Mouse (Mus musculus) small intestine, adult 2 months (tissue): Measurements from ENCODE around the gene Ust. TPM values are rescaled to one million over a fixed set of nuclear protein-coding genes. Genes with fewer than 3 reads are reported as not detected.

Experiments used
- H3K27ac ChIP-seq: fragments of 200-500 bp; 2 replicates; pipeline ENCODE4 v1.5.1; 2012; ENCODE audit warnings: low read depth, low read length, control low read depth, inconsistent platforms; ENCODE audit not compliant: insufficient read depth
- H3K27me3 ChIP-seq: fragments of 200-500 bp; 2 replicates; pipeline ENCODE4 v1.6.1; 2012; ENCODE audit warnings: mild to moderate bottlenecking, moderate library complexity, low read length, inconsistent platforms; ENCODE audit not compliant: control insufficient read depth, insufficient read depth
- H3K36me3 ChIP-seq: fragments of 200-500 bp; 2 replicates; pipeline ENCODE4 v1.6.1; 2012; ENCODE audit warnings: mild to moderate bottlenecking, low read length, control low read depth, inconsistent platforms; ENCODE audit not compliant: control insufficient read depth, insufficient read depth
- H3K4me1 ChIP-seq: fragments of 200-500 bp; 2 replicates; pipeline ENCODE4 v1.6.1; 2012; ENCODE audit warnings: low read length, inconsistent platforms, mixed read lengths; ENCODE audit not compliant: control insufficient read depth, insufficient read depth, insufficient read length
- H3K4me3 ChIP-seq: fragments of 200-500 bp; 2 replicates; pipeline ENCODE4 v1.5.1; 2012; ENCODE audit warnings: low read depth, mild to moderate bottlenecking, control low read depth, inconsistent platforms, low read length, moderate library complexity
- CTCF ChIP-seq: fragments of 200-500 bp; IDR thresholded peaks from 2 replicates; pipeline ENCODE4 v1.5.1; 2012; ENCODE audit warnings: low read depth, mild to moderate bottlenecking, control low read depth, inconsistent platforms, low read length, moderate library complexity, mixed read lengths; ENCODE audit not compliant: insufficient replicate concordance, insufficient read length; ENCODE audit errors: extremely low read depth
- POLR2A ChIP-seq: fragments of 200-500 bp; IDR thresholded peaks from 2 replicates; pipeline ENCODE4 v1.6.1; 2012; ENCODE audit warnings: low read depth, mild to moderate bottlenecking, control low read depth, inconsistent platforms, low read length, moderate library complexity
- WGBS: fragments of 180-500 bp; shearing (Covaris S2); methylation state at CpG from one replicate; pipeline ENCODE4 v1.1.7; 2018; 5-methylcytosine and 5-hydroxymethylcytosine counted together
- polyA plus RNA-seq: library from polyadenylated mRNA; depleted of rRNA; stranded (reverse); fragments of >200 nt; gene quantifications from 2 replicates; pipeline ENCODE4 v1.2.3, GENCODE M21; 2012

Gene Ust
- polyA plus RNA-seq, 1 experiment: 0.33 TPM

- Histone ChIP-seq H3K4me3 (no peak overlapping the region), H3K27me3 (no peaks in the 10 kb centered on the region), H3K27ac (no peak overlapping the region), H3K36me3 (no peaks in the 10 kb centered on the region), H3K4me1 (no peaks in the 10 kb centered on the region)
- 79% methylated on average over 4 of the region's 4 CpGs for WGBS
- TF ChIP-seq POLR2A (no peak), CTCF (no peak)
Measured at GRCm38 (mm10) chr10:8530505-8531051, 12.0 kb upstream of the Ust start.

- TF ChIP-seq CTCF: no peak
- no peak for TF ChIP-seq POLR2A
- WGBS: 33% methylated on average over 7 of the region's 7 CpGs
- no peaks in the 10 kb centered on the region for H3K27me3 ChIP-seq
Measured at GRCm38 (mm10) chr10:8529173-8529572, 10.5 kb upstream of the Ust start.

DNA sequence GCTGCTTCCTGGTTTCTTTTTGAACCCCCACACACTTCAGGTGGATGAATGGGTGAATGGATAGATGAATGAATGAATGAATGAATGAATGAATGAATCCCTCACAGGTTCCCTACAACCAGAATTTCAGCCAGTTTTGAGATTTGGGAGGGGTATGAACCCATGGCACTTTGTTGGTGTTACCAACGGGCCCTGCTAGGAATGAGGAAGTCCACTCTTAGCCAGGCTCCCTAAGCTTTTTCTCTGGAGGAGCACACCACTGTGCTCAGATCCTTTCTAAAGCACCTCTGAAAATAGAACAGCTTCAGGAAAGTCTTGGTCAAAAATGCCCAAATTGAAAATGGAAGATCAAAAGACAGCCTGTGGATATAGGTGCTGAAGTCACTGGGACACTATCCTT lies 6.7 kb upstream of the Ust start:
- no peak overlapping the region for H3K4me3 ChIP-seq
- H3K36me3 ChIP-seq: no peaks in the 10 kb centered on the region
- WGBS: 62% methylated on average over 1 of the region's 1 CpGs
- no peaks in the 10 kb centered on the region for H3K27me3 ChIP-seq
- no peaks in the 10 kb centered on the region for H3K4me1 ChIP-seq
- TF ChIP-seq POLR2A (no peak), CTCF (no peak)
- no peak overlapping the region for H3K27ac ChIP-seq

More at GRCm38 (mm10) chr10:8529173-8529572, 10.5 kb upstream of the Ust start:
- Histone ChIP-seq H3K27ac (no peak overlapping the region), H3K36me3 (no peaks in the 10 kb centered on the region), H3K4me1 (no peaks in the 10 kb centered on the region), H3K4me3 (no peak overlapping the region)

- Histone ChIP-seq H3K36me3 (no peaks in the 10 kb centered on the region), H3K4me3 (no peak overlapping the region), H3K27ac (no peak overlapping the region), H3K27me3 (peaks cover 12% of the 10 kb centered on the region), H3K4me1 (no peaks in the 10 kb centered on the region)
- no peak for TF ChIP-seq CTCF
- no peak for TF ChIP-seq POLR2A
- 87% methylated on average over 6 of the region's 6 CpGs for WGBS
Measured at GRCm38 (mm10) chr10:8521536-8521935, 2.9 kb upstream of the Ust start.

DNA sequence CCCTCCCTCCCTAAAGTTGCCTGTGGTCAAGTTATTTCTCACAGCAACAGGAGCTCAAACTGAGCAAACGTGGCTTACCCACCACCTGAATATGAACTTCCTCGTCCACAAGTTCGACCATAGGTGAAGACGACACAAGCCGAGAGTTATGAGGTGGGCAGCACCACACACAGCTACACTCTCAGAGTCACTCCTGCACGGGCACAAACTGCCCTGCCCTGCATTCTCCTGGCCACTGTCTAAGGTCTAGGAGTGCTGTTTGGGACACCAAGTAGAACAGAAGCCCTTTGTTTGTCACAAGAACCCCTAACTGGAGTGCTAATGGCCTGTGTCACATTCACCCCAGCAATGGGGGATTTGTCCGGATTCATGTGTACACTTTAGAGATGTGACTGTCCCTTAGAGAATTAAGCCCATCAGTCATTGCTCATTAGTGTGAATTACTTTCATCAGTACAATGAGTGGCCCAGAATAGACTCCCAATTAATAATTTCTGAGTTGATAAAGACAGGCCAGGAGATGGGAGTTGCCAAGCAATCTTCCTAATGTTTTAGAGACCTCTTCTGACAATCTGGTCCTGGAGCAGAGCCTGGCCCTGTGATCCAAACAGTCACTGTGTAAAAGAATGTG lies 2.3 kb upstream of the Ust start:
- no peak overlapping the region for H3K27ac ChIP-seq
- no peak for TF ChIP-seq CTCF
- TF ChIP-seq POLR2A: no peak
- peaks cover 12% of the 10 kb centered on the region for H3K27me3 ChIP-seq
- no peaks in the 10 kb centered on the region for H3K36me3 ChIP-seq
- H3K4me3 ChIP-seq: no peak overlapping the region
- WGBS: 77% methylated on average over 7 of the region's 7 CpGs
- H3K4me1 ChIP-seq: no peaks in the 10 kb centered on the region

- Histone ChIP-seq H3K27me3 (peaks cover 12% of the 10 kb centered on the region), H3K27ac (no peak overlapping the region), H3K4me1 (no peaks in the 10 kb centered on the region; the same call in 1 of the 2 replicates), H3K36me3 (no peaks in the 10 kb centered on the region), H3K4me3 (peak overlapping the region; percentile 94)
- TF ChIP-seq POLR2A: no peak
- TF ChIP-seq CTCF: peak; percentile 40; the same call in 1 of the 2 replicates
- 4% methylated on average over 18 of the region's 18 CpGs for WGBS
Measured at GRCm38 (mm10) chr10:8519014-8519491, 428 bp upstream of the Ust start.

DNA sequence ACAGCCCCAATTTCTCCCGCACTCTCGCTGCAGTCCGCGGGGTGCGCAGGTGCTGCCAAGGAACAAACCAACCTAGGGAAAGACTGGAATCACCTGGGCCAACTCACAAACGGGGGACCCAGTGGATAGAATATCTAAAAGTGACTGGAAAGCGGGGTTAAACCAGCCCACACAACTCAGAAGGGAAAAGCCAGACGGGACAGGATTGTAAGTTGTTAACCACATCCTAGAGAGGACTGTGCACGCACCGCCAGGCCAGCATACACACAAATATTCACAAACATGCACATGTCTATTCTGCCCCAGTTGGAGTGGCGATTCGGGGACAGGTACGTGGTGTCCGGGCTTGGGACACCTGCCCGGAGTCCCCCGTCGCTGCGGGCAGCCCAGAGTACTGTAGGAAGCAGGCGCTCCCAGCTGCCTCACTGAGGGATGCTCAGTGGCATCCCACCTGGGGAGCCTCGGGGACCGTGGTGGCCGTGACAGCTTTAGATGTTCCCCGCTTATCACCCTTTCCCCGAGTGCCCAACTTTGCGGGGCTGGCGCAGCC lies 959 bp downstream of the Ust start:
- TF ChIP-seq POLR2A (no peak), CTCF (no peak)
- no peaks in the 10 kb centered on the region for H3K36me3 ChIP-seq
- H3K27ac ChIP-seq: no peak overlapping the region
- WGBS: 2% methylated on average over 26 of the region's 26 CpGs
- peaks cover 12% of the 10 kb centered on the region for H3K27me3 ChIP-seq
- H3K4me3 ChIP-seq: peak overlapping the region; percentile 94
- no peaks in the 10 kb centered on the region; the same call in 1 of the 2 replicates for H3K4me1 ChIP-seq

GRCm38 (mm10) chr10:8516916-8517524 lies 1.6 kb downstream of the Ust start:
- Histone ChIP-seq H3K4me3 (peak overlapping the region; percentile 94), H3K4me1 (no peaks in the 10 kb centered on the region; the same call in 1 of the 2 replicates), H3K27me3 (peaks cover 12% of the 10 kb centered on the region), H3K36me3 (no peaks in the 10 kb centered on the region), H3K27ac (no peak overlapping the region)
- TF ChIP-seq POLR2A: no peak
- TF ChIP-seq CTCF: no peak
- 29% methylated on average over 9 of the region's 9 CpGs for WGBS
